Mouse (Mus musculus) heart, embryonic 13.5 days (tissue): ENCODE measurements around the gene Dzip1l. TPM values are rescaled to one million over a fixed set of nuclear protein-coding genes. Genes with fewer than 3 reads are reported as not detected.

Experiments used
- ATAC-seq: fragments of 200-750 bp; cut with Nextera tagmentation; 2 replicates; pipeline ENCODE4 v1.8.0; 2017; ENCODE audit warnings: moderate TSS enrichment; ENCODE audit not compliant: insufficient number of reproducible peaks, low FRiP score, low TSS enrichment; ENCODE audit errors: extremely low read depth
- H3K27ac ChIP-seq: fragments of 300-500 bp; sonication (generic); replicated peaks from 2 replicates; pipeline ENCODE4 v1.5.1; 2015; ENCODE audit warnings: moderate library complexity, mild to moderate bottlenecking, inconsistent platforms
- H3K27me3 ChIP-seq: fragments of 300-500 bp; sonication (generic); replicated peaks from 2 replicates; pipeline ENCODE4 v1.6.1; 2015; ENCODE audit warnings: mild to moderate bottlenecking, inconsistent platforms
- H3K36me3 ChIP-seq: fragments of 300-500 bp; sonication (generic); 2 replicates; pipeline ENCODE4 v1.6.1; 2015; ENCODE audit warnings: mild to moderate bottlenecking, inconsistent platforms
- H3K4me1 ChIP-seq: fragments of 300-500 bp; sonication (generic); 2 replicates; pipeline ENCODE4 v1.6.1; 2015; ENCODE audit warnings: inconsistent platforms
- H3K4me2 ChIP-seq: fragments of 300-500 bp; sonication (generic); 2 replicates; pipeline ENCODE4 v1.6.1; 2015; ENCODE audit warnings: inconsistent platforms, mild to moderate bottlenecking, moderate library complexity
- H3K4me3 ChIP-seq: fragments of 300-500 bp; sonication (generic); 2 replicates; pipeline ENCODE4 v1.5.1; 2015; ENCODE audit warnings: moderate library complexity, mild to moderate bottlenecking, inconsistent platforms
- H3K9ac ChIP-seq: fragments of 300-500 bp; sonication (generic); 2 replicates; pipeline ENCODE4 v1.6.1; 2015; ENCODE audit warnings: inconsistent platforms, mild to moderate bottlenecking, moderate library complexity
- H3K9me3 ChIP-seq: fragments of 300-500 bp; sonication (generic); 2 replicates; pipeline ENCODE4 v1.6.1; 2016; ENCODE audit warnings: inconsistent platforms
- WGBS: fragments of 180-500 bp; shearing (Covaris S2); methylation state at CpG from one replicate; pipeline ENCODE4 v1.1.7; 2015; ENCODE audit warnings: mixed read lengths; 5-methylcytosine and 5-hydroxymethylcytosine counted together
- polyA plus RNA-seq: library from polyadenylated mRNA; unstranded; fragments of >200 nt; fragmentation: Nextera tagmentation; extraction: Ambion mirVana; gene quantifications from 2 replicates; pipeline ENCODE4 v1.2.1, GENCODE M21; 2015

Dzip1l gene
- polyA plus RNA-seq, 1 experiment from 2014 or later, result 16.8 TPM

- no peak overlapping the region for H3K4me3 ChIP-seq
- H3K27ac ChIP-seq, result peak overlapping the region; percentile 50
- H3K27me3 ChIP-seq, result no peaks in the 10 kb centered on the region
- H3K4me2 ChIP-seq, result no peak overlapping the region
- H3K36me3 ChIP-seq, result peaks cover 83% of the 10 kb centered on the region
- no peaks in the 10 kb centered on the region for H3K9me3 ChIP-seq
- WGBS, result 69% methylated on average over 16 of the region's 16 CpGs
- H3K4me1 ChIP-seq, result peaks cover 17% of the 10 kb centered on the region
- H3K9ac ChIP-seq, result no peak overlapping the region; the same call in 1 of the 2 replicates
- no peak for ATAC-seq
These were observed 32.4 kb downstream of the Dzip1l start for GRCm38 (mm10) chr9:99661606-99662166.

DNA sequence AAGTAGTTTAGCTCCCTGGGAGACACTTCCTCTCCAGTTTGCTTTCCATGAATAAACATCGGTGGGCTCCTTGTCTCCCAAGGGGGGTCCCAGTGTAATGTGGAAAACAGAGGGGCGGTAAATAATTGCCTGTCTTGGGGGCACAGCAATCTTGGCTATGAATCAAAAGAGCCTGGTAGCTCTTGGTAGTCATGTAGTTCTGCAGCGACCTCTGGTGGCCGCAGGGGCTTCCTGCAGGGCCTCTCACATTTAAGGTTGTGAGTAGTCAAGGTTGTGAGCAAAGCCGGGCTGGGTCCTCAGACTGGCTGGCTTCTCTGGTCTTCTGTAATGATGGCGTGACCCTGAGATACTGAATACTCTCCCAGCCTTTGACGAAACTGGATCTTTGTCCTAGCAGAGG is 33.1 kb downstream of the Dzip1l start:
- Histone ChIP-seq H3K4me1 (peaks cover 17% of the 10 kb centered on the region), H3K9ac (no peak overlapping the region; the same call in 1 of the 2 replicates), H3K36me3 (peaks cover 83% of the 10 kb centered on the region), H3K27ac (peak overlapping the region; percentile 50; the same call in 1 of the 2 replicates), H3K9me3 (no peaks in the 10 kb centered on the region), H3K4me3 (no peak overlapping the region), H3K4me2 (no peak overlapping the region), H3K27me3 (no peaks in the 10 kb centered on the region)
- ATAC-seq, result no peak
- 29% methylated on average over 7 of the region's 7 CpGs for WGBS

- no peak; the same call in 1 of the 2 replicates for ATAC-seq
- no peak overlapping the region for H3K4me2 ChIP-seq
- WGBS, result 85% methylated on average over 10 of the region's 10 CpGs
These were observed 33.6 kb downstream of the Dzip1l start for GRCm38 (mm10) chr9:99662887-99663286.

GRCm38 (mm10) chr9:99667596-99667995 is 38.3 kb downstream of the Dzip1l start:
- no peak for ATAC-seq
- WGBS, result 75% methylated on average over 8 of the region's 8 CpGs
- peaks cover 81% of the 10 kb centered on the region for H3K36me3 ChIP-seq
- H3K4me3 ChIP-seq, result no peak overlapping the region
- peaks cover 3% of the 10 kb centered on the region; the same call in 1 of the 2 replicates for H3K9me3 ChIP-seq
- no peak overlapping the region for H3K4me2 ChIP-seq
- no peak overlapping the region for H3K9ac ChIP-seq
- no peaks in the 10 kb centered on the region for H3K4me1 ChIP-seq
- H3K27me3 ChIP-seq, result no peaks in the 10 kb centered on the region
- H3K27ac ChIP-seq, result no peak overlapping the region

More at GRCm38 (mm10) chr9:99662887-99663286, 33.6 kb downstream of the Dzip1l start:
- Histone ChIP-seq H3K9me3 (no peaks in the 10 kb centered on the region), H3K4me1 (peaks cover 17% of the 10 kb centered on the region), H3K9ac (no peak overlapping the region), H3K36me3 (peaks cover 86% of the 10 kb centered on the region), H3K27ac (no peak overlapping the region), H3K4me3 (no peak overlapping the region), H3K27me3 (no peaks in the 10 kb centered on the region)

DNA sequence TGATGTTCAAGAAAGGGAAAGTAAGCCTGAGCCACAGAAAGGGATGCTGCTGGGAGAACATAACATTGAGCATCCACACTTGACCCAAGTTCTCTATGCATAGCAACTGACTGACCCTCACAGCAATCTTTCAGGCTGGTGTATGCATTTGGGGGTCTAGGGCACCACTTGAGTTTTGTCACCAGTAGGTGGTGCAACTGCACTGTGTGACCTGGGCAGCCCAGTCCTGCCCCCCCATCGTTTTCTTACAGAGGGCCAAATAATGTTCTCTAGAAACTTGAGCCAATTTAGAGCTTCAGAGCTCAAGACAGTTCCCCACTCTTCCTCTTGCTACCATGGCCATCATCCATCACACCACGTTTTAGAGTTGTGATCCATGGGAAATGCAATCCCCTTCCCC is 42.3 kb downstream of the Dzip1l start:
- WGBS, result 42% methylated on average over 2 of the region's 2 CpGs
- no peaks in the 10 kb centered on the region for H3K27me3 ChIP-seq
- H3K4me1 ChIP-seq, result no peaks in the 10 kb centered on the region
- no peak overlapping the region for H3K27ac ChIP-seq
- no peak overlapping the region for H3K4me2 ChIP-seq
- no peak for ATAC-seq
- no peak overlapping the region for H3K9ac ChIP-seq
- no peak overlapping the region for H3K4me3 ChIP-seq
- H3K36me3 ChIP-seq, result peaks cover 49% of the 10 kb centered on the region
- H3K9me3 ChIP-seq, result peaks cover 3% of the 10 kb centered on the region; the same call in 1 of the 2 replicates

DNA sequence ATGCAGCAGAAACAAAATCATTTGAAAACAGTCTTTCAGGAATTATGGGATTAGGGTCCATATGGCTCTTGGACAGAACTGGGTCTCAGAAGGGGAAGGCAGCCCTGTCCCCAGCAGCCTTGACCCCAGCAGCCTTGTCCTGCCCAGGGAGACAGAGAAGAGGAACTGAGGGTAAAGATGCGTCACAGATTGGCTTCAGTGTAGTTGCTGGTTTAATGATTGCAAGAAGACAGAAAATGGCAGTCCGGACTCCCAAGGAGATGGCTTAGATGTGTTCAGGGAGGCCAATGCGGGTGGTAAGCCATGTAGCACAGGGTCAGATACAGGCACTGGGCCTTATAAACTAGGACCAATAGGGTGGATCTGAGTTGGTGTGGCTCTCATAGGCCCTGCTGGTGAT is 46.4 kb downstream of the Dzip1l start:
- WGBS, result 85% methylated on average over 3 of the region's 3 CpGs
- H3K27me3 ChIP-seq, result no peaks in the 10 kb centered on the region

GRCm38 (mm10) chr9:99681980-99682570 is 52.8 kb downstream of the Dzip1l start:
- Histone ChIP-seq H3K4me1 (peaks cover 17% of the 10 kb centered on the region), H3K36me3 (no peaks in the 10 kb centered on the region), H3K27me3 (no peaks in the 10 kb centered on the region), H3K4me3 (peak overlapping the region; percentile 32), H3K4me2 (peak overlapping the region; percentile 61), H3K27ac (peak overlapping the region; percentile 72), H3K9ac (no peak overlapping the region), H3K9me3 (no peaks in the 10 kb centered on the region)
- 30% methylated on average over 21 of the region's 21 CpGs for WGBS
- ATAC-seq, result no peak

More for the DNA sequence above, 46.4 kb downstream of the Dzip1l start:
- no peaks in the 10 kb centered on the region for H3K9me3 ChIP-seq
- H3K9ac ChIP-seq, result no peak overlapping the region
- H3K36me3 ChIP-seq, result 0 out of 2 replicates have a peak, but pooled peaks cover 10% of the 10 kb centered on the region
- no peak overlapping the region for H3K4me3 ChIP-seq
- no peak overlapping the region for H3K4me2 ChIP-seq
- H3K27ac ChIP-seq, result no peak overlapping the region
- H3K4me1 ChIP-seq, result no peaks in the 10 kb centered on the region
- no peak for ATAC-seq

GRCm38 (mm10) chr9:99685061-99685521 is 55.8 kb downstream of the Dzip1l start:
- no peaks in the 10 kb centered on the region for H3K36me3 ChIP-seq
- no peaks in the 10 kb centered on the region for H3K9me3 ChIP-seq
- no peaks in the 10 kb centered on the region for H3K27me3 ChIP-seq
- no peak overlapping the region for H3K27ac ChIP-seq
- no peak overlapping the region for H3K4me2 ChIP-seq
- ATAC-seq, result no peak
- 50% methylated on average over 5 of the region's 5 CpGs for WGBS
- H3K4me1 ChIP-seq, result peaks cover 17% of the 10 kb centered on the region
- no peak overlapping the region for H3K9ac ChIP-seq
- no peak overlapping the region for H3K4me3 ChIP-seq

DNA sequence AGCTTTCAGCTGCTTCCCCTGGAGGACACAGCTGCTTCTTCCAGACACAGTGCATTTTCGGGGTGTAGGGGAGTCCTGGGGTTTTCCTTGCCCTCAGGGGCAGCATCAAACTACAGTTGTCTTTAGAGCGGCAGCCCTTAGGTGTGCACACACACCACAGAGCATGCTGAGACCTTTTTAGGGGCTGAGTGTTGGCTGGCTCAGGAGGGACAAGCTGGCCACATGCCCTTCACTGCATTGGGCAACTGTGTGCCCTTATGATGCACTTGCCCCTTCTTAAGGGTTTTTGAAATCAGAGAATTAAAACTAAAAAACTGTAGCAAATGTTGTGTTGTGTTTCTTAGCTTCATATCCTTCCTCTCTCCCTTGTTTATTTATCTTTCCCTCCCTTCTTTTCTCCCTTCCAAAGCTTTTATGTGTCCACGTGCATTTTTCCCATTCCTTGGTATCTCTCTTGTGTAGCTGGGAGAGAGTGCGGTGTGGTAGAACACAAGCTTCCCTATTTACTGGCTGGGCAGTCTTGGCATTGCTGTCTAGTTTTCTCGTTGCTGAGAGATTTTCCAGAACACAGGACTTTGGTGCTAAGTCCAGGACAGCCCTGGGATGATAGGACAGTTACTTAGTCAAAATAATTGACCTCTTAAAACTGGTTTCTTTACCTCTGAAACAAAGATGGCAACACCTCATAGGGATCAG is 56.4 kb downstream of the Dzip1l start:
- Histone ChIP-seq H3K27ac (no peak overlapping the region), H3K4me1 (peaks cover 17% of the 10 kb centered on the region), H3K4me2 (no peak overlapping the region), H3K27me3 (no peaks in the 10 kb centered on the region), H3K9ac (no peak overlapping the region), H3K9me3 (no peaks in the 10 kb centered on the region), H3K36me3 (no peaks in the 10 kb centered on the region), H3K4me3 (no peak overlapping the region)
- no peak for ATAC-seq
- WGBS, result 52% methylated on average over 5 of the region's 5 CpGs

DNA sequence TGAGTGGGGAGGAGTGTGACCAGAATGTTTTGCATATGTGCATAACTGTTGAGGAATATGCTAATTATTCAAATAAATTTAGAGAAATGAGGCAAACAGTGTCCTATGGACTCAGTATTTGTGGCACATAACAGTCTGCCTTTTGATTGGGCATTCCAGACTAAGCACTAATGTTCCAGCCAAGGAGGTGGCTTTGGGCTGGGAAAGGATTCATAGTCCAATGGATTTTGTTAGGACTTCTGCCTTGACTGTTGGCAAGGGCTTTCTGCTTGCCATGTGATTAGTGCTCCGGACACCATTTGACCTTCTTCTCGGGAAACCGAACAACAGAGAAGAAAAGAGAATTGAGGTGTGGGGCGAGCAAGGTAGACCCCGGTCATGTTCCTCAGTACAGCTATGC is 60.5 kb downstream of the Dzip1l start:
- Histone ChIP-seq H3K9ac (no peak overlapping the region), H3K36me3 (no peaks in the 10 kb centered on the region), H3K4me3 (no peak overlapping the region), H3K27me3 (no peaks in the 10 kb centered on the region), H3K4me1 (no peaks in the 10 kb centered on the region), H3K4me2 (no peak overlapping the region), H3K9me3 (no peaks in the 10 kb centered on the region), H3K27ac (no peak overlapping the region)
- ATAC-seq, result no peak
- 85% methylated on average over 5 of the region's 5 CpGs for WGBS

GRCm38 (mm10) chr9:99690386-99690785 is 61.1 kb downstream of the Dzip1l start:
- 74% methylated on average over 7 of the region's 7 CpGs for WGBS
- ATAC-seq, result no peak

More at GRCm38 (mm10) chr9:99690386-99690785, 61.1 kb downstream of the Dzip1l start:
- Histone ChIP-seq H3K36me3 (no peaks in the 10 kb centered on the region), H3K27ac (no peak overlapping the region), H3K4me2 (no peak overlapping the region), H3K4me1 (no peaks in the 10 kb centered on the region), H3K27me3 (no peaks in the 10 kb centered on the region), H3K4me3 (no peak overlapping the region), H3K9me3 (no peaks in the 10 kb centered on the region), H3K9ac (no peak overlapping the region)
